Mouse (Mus musculus) testis, adult 2 months (tissue): Measurements from ENCODE around the gene Myl10.

Experiments used
- CTCF ChIP-seq: fragments of 200-500 bp; IDR thresholded peaks from 2 replicates; pipeline ENCODE4 v1.5.1; 2012; ENCODE audit warnings: low read depth, mild to moderate bottlenecking, inconsistent platforms, low read length, moderate library complexity; ENCODE audit not compliant: control insufficient read depth, insufficient read depth, insufficient replicate concordance
- POLR2A ChIP-seq: fragments of 200-500 bp; IDR thresholded peaks from 2 replicates; pipeline ENCODE4 v1.6.1; 2012; ENCODE audit warnings: low read depth, mild to moderate bottlenecking, inconsistent platforms, low read length, moderate library complexity; ENCODE audit not compliant: control insufficient read depth

- TF ChIP-seq CTCF (no peak), POLR2A (no peak)
These were observed 30.1 kb upstream of the Myl10 start for GRCm38 (mm10) chr5:136662822-136663221.
